Mouse (Mus musculus) embryonic fibroblast, embryonic 13.5 days (primary cell): ENCODE measurements around the gene Tada3.

Experiments
- CTCF ChIP-seq: IDR thresholded peaks from 2 replicates; pipeline ENCODE4 v1.5.1; 2011; ENCODE audit warnings: mild to moderate bottlenecking, control low read depth, low read length, moderate library complexity, borderline replicate concordance; ENCODE audit not compliant: insufficient read depth
- POLR2A ChIP-seq: IDR thresholded peaks from 2 replicates; pipeline ENCODE4 v1.6.1; 2011; ENCODE audit warnings: low read depth, mild to moderate bottlenecking, control low read depth, low read length, moderate library complexity

GRCm38 (mm10) chr6:113351653-113352052, 26.0 kb downstream of the Tada3 start:
- TF ChIP-seq CTCF = no peak
- TF ChIP-seq POLR2A = no peak
